Mouse (Mus musculus) heart, postnatal 0 days (tissue): ENCODE measurements around the gene Gm14085.

Source experiments
- CTCF ChIP-seq: IDR thresholded peaks from 2 replicates; pipeline ENCODE4 v1.5.1; 2016; ENCODE audit warnings: antibody characterized with exemption, control low read depth, low read depth
- EP300 ChIP-seq: IDR thresholded peaks from 2 replicates; pipeline ENCODE4 v1.6.1; 2016; ENCODE audit warnings: antibody characterized with exemption, low read depth

- no peak for TF ChIP-seq EP300
- no peak for TF ChIP-seq CTCF
These were observed 49.9 kb downstream of the Gm14085 start for GRCm38 (mm10) chr2:122534671-122535070.
